Mouse (Mus musculus) liver, embryonic 14.5 days (tissue): ENCODE results near the gene Pde10a.

Experiments used
- CTCF ChIP-seq: IDR thresholded peaks from 2 replicates; pipeline ENCODE4 v1.5.1; 2016; ENCODE audit warnings: antibody characterized with exemption, low read depth, control low read depth
- EP300 ChIP-seq: IDR thresholded peaks from 2 replicates; pipeline ENCODE4 v1.6.1; 2016; ENCODE audit warnings: antibody characterized with exemption, low read depth

- no peak for TF ChIP-seq EP300
- no peak for TF ChIP-seq CTCF
Measured at GRCm38 (mm10) chr17:8858636-8859421, 333.7 kb downstream of the Pde10a start.
